Mouse (Mus musculus): ENCODE results near the gene Card14.

- TF ChIP-seq CTCF (IDR thresholded peaks at IDR 0.05; ENCODE audit: low read depth), result no peak
- TF ChIP-seq EP300 (optimal IDR thresholded peaks at IDR 0.05), result no peak
Observed at GRCm38 (mm10) chr11:119347125-119347524, 39.6 kb downstream of the Card14 start.
